Mouse (Mus musculus): ENCODE measurements around the gene Prrc2c. TPM values are rescaled to one million over a fixed set of nuclear protein-coding genes. Genes with fewer than 3 reads are reported as not detected.

Gene Prrc2c
- total RNA-seq, 1 experiment, result 164 TPM

DNA sequence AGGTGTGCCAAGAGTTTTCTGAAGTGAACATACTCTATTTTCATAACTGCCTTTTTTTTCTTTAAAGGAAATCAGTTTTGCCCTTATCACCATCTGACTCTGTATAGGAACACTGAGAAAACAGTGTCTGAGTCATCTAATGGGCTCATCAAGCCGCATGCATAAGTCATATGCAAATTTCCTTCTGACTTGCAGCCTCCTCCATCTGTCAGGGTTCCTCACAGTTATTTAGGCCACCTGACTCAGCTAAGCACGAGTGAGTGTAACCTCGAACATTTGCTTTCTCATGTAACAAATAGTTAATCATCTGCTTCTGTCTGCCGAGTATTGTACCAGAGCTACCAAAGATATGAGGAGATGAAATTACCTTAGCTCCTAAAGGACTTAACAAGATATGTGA is 33.3 kb upstream of the Prrc2c start:
- Histone ChIP-seq H3K27ac (ENCODE audit: insufficient read depth, low read depth, low read length, poor library complexity, severe bottlenecking) (no peak overlapping the region), H3K36me3 (ENCODE audit: control insufficient read depth, insufficient read depth, low read length, poor library complexity, severe bottlenecking) (no peaks in the 10 kb centered on the region), H3K4me1 (ENCODE audit: control insufficient read depth in 2 of 2, insufficient read depth in 2 of 2, low read length in 2 of 2, poor library complexity in 1 of 2) (no peaks in the 10 kb centered on the region), H3K9me3 (ENCODE audit: control insufficient read depth, insufficient read depth, low read depth, low read length) (no peaks in the 10 kb centered on the region), H3K9ac (ENCODE audit: insufficient read depth, low read depth, low read length, poor library complexity, severe bottlenecking) (no peak overlapping the region), H3K4me3 (ENCODE audit: insufficient read depth in 1 of 2, low read depth in 1 of 2, low read length in 2 of 2, poor library complexity in 1 of 2, severe bottlenecking in 1 of 2) (no peak overlapping the region)
- TF ChIP-seq CHD2 (IDR thresholded peaks at IDR 0.05; ENCODE audit: low read depth, low read length) (no peak), MAFK (IDR thresholded peaks at IDR 0.05; ENCODE audit: insufficient read depth, low read depth, low read length) (no peak), HCFC1 (IDR thresholded peaks at IDR 0.05; ENCODE audit: borderline replicate concordance, insufficient read depth, low read length) (no peak), ZNF384 (IDR thresholded peaks at IDR 0.05; ENCODE audit: low read depth, low read length) (no peak)
- DNase-seq (ENCODE audit: low read depth, low spot score), result no peak
- in situ Hi-C loops (cut with MboI; ENCODE audit: low sequenced_read_pairs in 2 of 2, unreplicated experiment in 2 of 2), result no loop called here

DNA sequence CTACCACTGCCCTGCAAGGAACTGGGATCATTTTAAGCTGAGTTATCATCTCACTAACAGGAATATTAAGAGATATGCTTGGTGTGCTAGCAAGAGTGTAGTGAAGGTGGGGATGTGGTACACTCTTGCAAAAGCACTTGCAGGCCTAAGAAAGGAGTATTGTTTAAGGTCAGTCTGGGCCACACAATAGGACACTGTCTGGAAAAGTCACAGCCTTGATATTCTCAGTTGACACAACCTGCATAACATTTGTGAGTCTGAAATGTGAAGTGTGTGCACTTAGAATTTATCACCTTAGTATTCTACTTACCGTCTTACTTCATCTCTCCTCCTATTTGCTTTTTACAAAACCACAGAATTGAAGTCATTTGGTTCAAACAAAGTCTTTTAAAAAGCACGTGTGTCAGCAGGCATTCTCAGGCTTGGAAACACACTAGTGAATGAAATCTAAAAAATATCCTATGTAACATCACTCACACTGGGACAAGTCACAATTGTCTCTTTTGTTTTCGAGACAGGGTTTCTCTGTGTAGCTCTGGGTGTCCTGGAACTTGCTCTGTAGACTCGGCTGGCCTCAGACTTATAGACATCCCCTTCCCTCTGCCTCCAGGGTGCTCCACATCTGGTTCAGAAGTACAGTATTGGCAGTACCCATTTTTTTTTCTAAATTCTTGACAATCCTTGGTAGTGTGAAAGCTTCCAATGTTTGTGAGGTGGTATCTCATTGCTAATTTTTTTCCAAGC is 31.4 kb upstream of the Prrc2c start:
- in situ Hi-C loops (cut with MboI; ENCODE audit: low sequenced_read_pairs in 2 of 2, unreplicated experiment in 2 of 2), result no loop called here
- no peaks in the 10 kb centered on the region for H3K36me3 ChIP-seq (ENCODE audit: control insufficient read depth, insufficient read depth, low read length, poor library complexity, severe bottlenecking)
- no peak for DNase-seq (ENCODE audit: low read depth, low spot score)
- no peak overlapping the region for H3K9ac ChIP-seq (ENCODE audit: insufficient read depth, low read depth, low read length, poor library complexity, severe bottlenecking)
- H3K9me3 ChIP-seq (ENCODE audit: control insufficient read depth, insufficient read depth, low read depth, low read length), result no peaks in the 10 kb centered on the region
- no peaks in the 10 kb centered on the region for H3K4me1 ChIP-seq (ENCODE audit: control insufficient read depth in 2 of 2, insufficient read depth in 2 of 2, low read length in 2 of 2, poor library complexity in 1 of 2)
- no peak for TF ChIP-seq ZC3H11A (IDR thresholded peaks at IDR 0.05; ENCODE audit: borderline replicate concordance, low read depth, low read length)
- TF ChIP-seq ZNF384 (IDR thresholded peaks at IDR 0.05; ENCODE audit: low read depth, low read length), result no peak
- TF ChIP-seq MAFK (IDR thresholded peaks at IDR 0.05; ENCODE audit: insufficient read depth, low read depth, low read length), result no peak
- TF ChIP-seq CHD2 (IDR thresholded peaks at IDR 0.05; ENCODE audit: low read depth, low read length), result no peak
- TF ChIP-seq HCFC1 (IDR thresholded peaks at IDR 0.05; ENCODE audit: borderline replicate concordance, insufficient read depth, low read length), result no peak
- no peak overlapping the region for H3K4me3 ChIP-seq (ENCODE audit: insufficient read depth in 1 of 2, low read depth in 1 of 2, low read length in 2 of 2, poor library complexity in 1 of 2, severe bottlenecking in 1 of 2)
- H3K27ac ChIP-seq (ENCODE audit: insufficient read depth, low read depth, low read length, poor library complexity, severe bottlenecking), result no peak overlapping the region

DNA sequence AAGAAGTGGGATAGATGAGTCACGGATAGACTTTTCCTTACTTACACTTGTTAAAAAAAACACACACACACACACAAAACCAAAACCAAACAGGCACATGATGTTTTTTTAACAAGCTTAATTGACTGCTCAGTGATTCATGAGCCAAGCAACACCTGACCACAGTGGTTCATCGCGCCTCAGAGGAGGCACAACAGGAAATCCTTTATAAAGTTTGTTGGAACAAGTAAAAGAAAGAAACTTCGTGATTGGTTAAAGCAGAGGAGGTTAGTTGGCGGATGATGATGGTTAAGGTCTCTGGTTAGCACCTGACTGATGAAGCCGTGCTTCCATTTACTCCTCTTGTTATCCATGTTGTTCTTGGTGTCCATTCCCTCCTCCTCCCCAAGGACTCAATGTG is 11.7 kb upstream of the Prrc2c start:
- Histone ChIP-seq H3K36me3 (ENCODE audit: control insufficient read depth, insufficient read depth, low read length, poor library complexity, severe bottlenecking) (no peaks in the 10 kb centered on the region), H3K9me3 (ENCODE audit: control insufficient read depth, insufficient read depth, low read depth, low read length) (no peaks in the 10 kb centered on the region), H3K4me1 (ENCODE audit: control insufficient read depth in 2 of 2, insufficient read depth in 2 of 2, low read length in 2 of 2, poor library complexity in 1 of 2) (no peaks in the 10 kb centered on the region), H3K9ac (ENCODE audit: insufficient read depth, low read depth, low read length, poor library complexity, severe bottlenecking) (no peak overlapping the region), H3K27ac (ENCODE audit: insufficient read depth, low read depth, low read length, poor library complexity, severe bottlenecking) (no peak overlapping the region), H3K4me3 (ENCODE audit: insufficient read depth in 1 of 2, low read depth in 1 of 2, low read length in 2 of 2, poor library complexity in 1 of 2, severe bottlenecking in 1 of 2) (no peak overlapping the region)
- no peak for DNase-seq (ENCODE audit: low read depth, low spot score)
- in situ Hi-C loops (cut with MboI; ENCODE audit: low sequenced_read_pairs in 2 of 2, unreplicated experiment in 2 of 2), result no loop called here
- no peak for TF ChIP-seq ZNF384 (IDR thresholded peaks at IDR 0.05; ENCODE audit: low read depth, low read length)
- TF ChIP-seq MAFK (IDR thresholded peaks at IDR 0.05; ENCODE audit: insufficient read depth, low read depth, low read length), result no peak
- no peak for TF ChIP-seq ZC3H11A (IDR thresholded peaks at IDR 0.05; ENCODE audit: borderline replicate concordance, low read depth, low read length)
- TF ChIP-seq CHD2 (IDR thresholded peaks at IDR 0.05; ENCODE audit: low read depth, low read length), result no peak
- no peak for TF ChIP-seq HCFC1 (IDR thresholded peaks at IDR 0.05; ENCODE audit: borderline replicate concordance, insufficient read depth, low read length)

DNA sequence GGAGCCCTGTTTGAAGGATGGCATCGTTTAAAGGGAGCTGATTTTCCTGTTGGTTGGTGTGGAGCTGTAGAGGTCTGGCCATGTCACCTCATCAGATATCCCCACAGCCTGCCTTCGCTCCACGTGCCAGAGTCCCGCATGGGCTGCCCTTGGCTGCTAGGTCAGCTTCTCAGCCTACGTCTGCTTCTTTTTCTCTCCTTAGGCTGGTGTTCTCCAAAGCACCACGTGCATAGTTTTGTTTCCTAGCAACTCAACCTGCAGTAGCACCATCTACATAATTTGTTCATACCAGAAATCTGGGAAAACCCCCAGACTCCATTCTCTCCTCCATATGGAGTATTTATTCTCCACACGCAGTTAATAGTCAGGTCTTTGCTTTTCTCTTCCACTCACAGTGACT is 9.3 kb upstream of the Prrc2c start:
- H3K9me3 ChIP-seq (ENCODE audit: control insufficient read depth, insufficient read depth, low read depth, low read length), result no peaks in the 10 kb centered on the region
- in situ Hi-C loops (cut with MboI; ENCODE audit: low sequenced_read_pairs in 2 of 2, unreplicated experiment in 2 of 2), result no loop called here
- no peak for TF ChIP-seq HCFC1 (IDR thresholded peaks at IDR 0.05; ENCODE audit: borderline replicate concordance, insufficient read depth, low read length)
- no peak for TF ChIP-seq MAFK (IDR thresholded peaks at IDR 0.05; ENCODE audit: insufficient read depth, low read depth, low read length)
- no peak for TF ChIP-seq ZNF384 (IDR thresholded peaks at IDR 0.05; ENCODE audit: low read depth, low read length)
- no peak for TF ChIP-seq ZC3H11A (IDR thresholded peaks at IDR 0.05; ENCODE audit: borderline replicate concordance, low read depth, low read length)
- no peak for TF ChIP-seq CHD2 (IDR thresholded peaks at IDR 0.05; ENCODE audit: low read depth, low read length)
- no peak overlapping the region for H3K9ac ChIP-seq (ENCODE audit: insufficient read depth, low read depth, low read length, poor library complexity, severe bottlenecking)
- H3K36me3 ChIP-seq (ENCODE audit: control insufficient read depth, insufficient read depth, low read length, poor library complexity, severe bottlenecking), result no peaks in the 10 kb centered on the region
- H3K27ac ChIP-seq (ENCODE audit: insufficient read depth, low read depth, low read length, poor library complexity, severe bottlenecking), result no peak overlapping the region
- no peak overlapping the region for H3K4me3 ChIP-seq (ENCODE audit: insufficient read depth in 1 of 2, low read depth in 1 of 2, low read length in 2 of 2, poor library complexity in 1 of 2, severe bottlenecking in 1 of 2)
- no peak for DNase-seq (ENCODE audit: low read depth, low spot score)
- H3K4me1 ChIP-seq (ENCODE audit: control insufficient read depth in 2 of 2, insufficient read depth in 2 of 2, low read length in 2 of 2, poor library complexity in 1 of 2), result no peaks in the 10 kb centered on the region
